8 mouse cellular contexts compared by ENCODE assay signal in genomic region chr4:134804765-134805164, GRCm38 (mm10). TPM values are rescaled to one million over a fixed set of nuclear protein-coding genes. Genes with fewer than 3 reads are reported as not detected.
DNase-seq lines count a peak whose midpoint lies in the region; ATAC-seq and TF ChIP-seq lines count a peak whose summit lies in the region.

No protein-coding gene starts in this region.

- intact Hi-C loops in heart, adult 2 months (cut with DNase I), result loop anchor here (5.0 kb wide), 1 partner anchor 43 kb away; no protein-coding TSS in a partner anchor
- intact Hi-C loops in gastrocnemius, postnatal 36 days (cut with DNase I), result no loop called here

- no peak overlapping the region for H3K9ac ChIP-seq in heart, adult 2 months (ENCODE audit: low read depth, low read length)
- H3K9ac ChIP-seq in heart, embryonic 12.5 days, result no peak overlapping the region

- H3K4me1 ChIP-seq in heart, adult 2 months (ENCODE audit: control insufficient read depth, insufficient read depth, low read length), result peaks cover 8% of the 10 kb centered on the region
- H3K4me1 ChIP-seq in heart, embryonic 12.5 days (replicated peaks), result peaks cover 17% of the 10 kb centered on the region
- peaks cover 11% of the 10 kb centered on the region for H3K4me1 ChIP-seq in lung, adult 2 months (ENCODE audit: control insufficient read depth, insufficient read depth, low read length)
- H3K4me1 ChIP-seq in midbrain, embryonic 10.5 days, result peaks cover 10% of the 10 kb centered on the region; the same call in 1 of the 2 replicates

- no peaks in the 10 kb centered on the region for H3K9me3 ChIP-seq in heart, embryonic 12.5 days (replicated peaks)
- H3K9me3 ChIP-seq in midbrain, embryonic 10.5 days (replicated peaks), result no peaks in the 10 kb centered on the region

- peak overlapping the region; percentile 71 for H3K27ac ChIP-seq in heart, adult 2 months
- no peak overlapping the region for H3K27ac ChIP-seq in heart, embryonic 12.5 days (ENCODE audit: poor library complexity, severe bottlenecking)
- H3K27ac ChIP-seq in midbrain, embryonic 10.5 days (replicated peaks), result no peak overlapping the region

- H3K36me3 ChIP-seq in heart, adult 2 months (ENCODE audit: control insufficient read depth, insufficient read depth, low read length), result peaks cover 9% of the 10 kb centered on the region
- H3K36me3 ChIP-seq in heart, embryonic 12.5 days, result peaks cover 79% of the 10 kb centered on the region
- H3K36me3 ChIP-seq in midbrain, embryonic 10.5 days, result peaks cover 92% of the 10 kb centered on the region

- no peak overlapping the region for H3K4me2 ChIP-seq in heart, embryonic 12.5 days

- peak; percentile 78 for TF ChIP-seq EP300 in heart, adult 2 months (IDR thresholded peaks at IDR 0.05; ENCODE audit: insufficient read depth, low read depth, low read length)

- ATAC-seq in heart, embryonic 12.5 days (ENCODE audit: insufficient number of reproducible peaks, low FRiP score), result no peak

- H3K79me2 ChIP-seq in heart, adult 2 months (replicated peaks; ENCODE audit: control insufficient read depth, insufficient read depth, low read length), result no peaks in the 10 kb centered on the region

- TF ChIP-seq POLR2A in heart, adult 2 months (IDR thresholded peaks at IDR 0.05; ENCODE audit: insufficient read depth, low read depth, low read length), result no peak
- no peak for TF ChIP-seq POLR2A in lung, adult 2 months (IDR thresholded peaks at IDR 0.05; ENCODE audit: borderline replicate concordance, extremely low read depth, low read depth, low read length)

- TF ChIP-seq CTCF in heart, adult 2 months (IDR thresholded peaks at IDR 0.05), result no peak
- TF ChIP-seq CTCF in lung, adult 2 months (IDR thresholded peaks at IDR 0.05; ENCODE audit: insufficient read depth, low read length), result no peak

- no peaks in the 10 kb centered on the region for H3K27me3 ChIP-seq in heart, adult 2 months (ENCODE audit: control insufficient read depth, insufficient read depth, low read length)
- no peaks in the 10 kb centered on the region for H3K27me3 ChIP-seq in heart, embryonic 12.5 days (replicated peaks)
- H3K27me3 ChIP-seq in midbrain, embryonic 10.5 days (ENCODE audit: low read depth, poor library complexity, severe bottlenecking), result no peaks in the 10 kb centered on the region

- 9% methylated on average over 5 of the region's 5 CpGs for WGBS in heart, adult 2 months
- 61% methylated on average over 5 of the region's 5 CpGs for WGBS in heart, embryonic 12.5 days
- 21% methylated on average over 5 of the region's 5 CpGs for WGBS in lung, adult 2 months
- 94% methylated on average over 5 of the region's 5 CpGs for WGBS in midbrain, embryonic 10.5 days

- no peak overlapping the region for H3K4me3 ChIP-seq in heart, adult 2 months
- H3K4me3 ChIP-seq in heart, embryonic 12.5 days, result no peak overlapping the region
- H3K4me3 ChIP-seq in lung, adult 2 months (replicated peaks; ENCODE audit: extremely low read depth, low read depth, low read length), result no peak overlapping the region
- no peak overlapping the region for H3K4me3 ChIP-seq in midbrain, embryonic 10.5 days

- DNase-seq in heart, adult 2 months, result peak; percentile 86 to 88
- peak; percentile 94 for DNase-seq in adrenal gland, postnatal 25 days
- peak; percentile 84 to 89 for DNase-seq in gastrocnemius, postnatal 36 days
- peak; percentile 74 for DNase-seq in lung, adult 2 months
- no peak for DNase-seq in embryo, embryonic 10 days (ENCODE audit: low spot score)
- DNase-seq in frontal cortex, postnatal 36 days (ENCODE audit: low spot score in 2 of 2), result no peak
- DNase-seq in midbrain, embryonic 10.5 days (ENCODE audit: low spot score), result no peak

RNA-seq across cellular contexts. Expression of gene Ldlrap1, which starts 36.9 kb away (rescaled TPM):
- 10 to 100 TPM; 11.5 to 12.6 TPM for total RNA-seq in heart, adult 2 months (2021)
- 12.4 and 14.1 TPM in 2 replicates for polyA plus RNA-seq in heart, adult 2 months (2012; rRNA removed)
- 16.5 and 17.8 TPM in 2 replicates for polyA plus RNA-seq in heart, embryonic 12.5 days (2016; fragmentation: Nextera tagmentation; extraction: Ambion mirVana)
- 42.4 and 43.3 TPM in 2 replicates for total RNA-seq in adrenal gland, postnatal 25 days (2021)
- total RNA-seq in gastrocnemius, postnatal 36 days (2021), result 1 to 10 TPM; 4.0 to 6.1 TPM
- polyA plus RNA-seq in lung, adult 2 months (2012; rRNA removed), result 23.3 and 30.6 TPM in 2 replicates
- 8.6 and 9.3 TPM in 2 replicates for polyA plus RNA-seq in midbrain, embryonic 10.5 days (2016; fragmentation: Nextera tagmentation; extraction: Ambion mirVana)

RNA-seq across cellular contexts. Expression of gene Maco1, which starts 48.4 kb away (rescaled TPM):
- total RNA-seq in heart, adult 2 months (2021), result 10 to 100 TPM; 16.9 to 23.4 TPM
- polyA plus RNA-seq in heart, adult 2 months (2012; rRNA removed), result 5.5 and 9.2 TPM in 2 replicates
- 30.6 and 31.4 TPM in 2 replicates for polyA plus RNA-seq in heart, embryonic 12.5 days (2016; fragmentation: Nextera tagmentation; extraction: Ambion mirVana)
- total RNA-seq in adrenal gland, postnatal 25 days (2021), result 39.2 and 40.0 TPM in 2 replicates
- total RNA-seq in gastrocnemius, postnatal 36 days (2021), result 10 to 100 TPM; 15.0 to 17.0 TPM
- 7.8 and 9.2 TPM in 2 replicates for polyA plus RNA-seq in lung, adult 2 months (2012; rRNA removed)
- 36.8 and 41.3 TPM in 2 replicates for polyA plus RNA-seq in midbrain, embryonic 10.5 days (2016; fragmentation: Nextera tagmentation; extraction: Ambion mirVana)

RNA-seq across cellular contexts. Expression of gene Rhd, which starts 59.6 kb away (rescaled TPM):
- 1 to 10 TPM; 3.2 to 5.7 TPM for total RNA-seq in heart, adult 2 months (2021)
- polyA plus RNA-seq in heart, adult 2 months (2012; rRNA removed), result 5.8 and 6.0 TPM in 2 replicates
- polyA plus RNA-seq in heart, embryonic 12.5 days (2016; fragmentation: Nextera tagmentation; extraction: Ambion mirVana), result 23.6 and 28.1 TPM in 2 replicates
- 0.33 TPM in 1 of 2 replicates, not detected in the other for total RNA-seq in adrenal gland, postnatal 25 days (2021)
- not detected for total RNA-seq in gastrocnemius, postnatal 36 days (2021)
- polyA plus RNA-seq in lung, adult 2 months (2012; rRNA removed), result 0.14 TPM in 1 of 2 replicates, not detected in the other
- 9.6 and 12.9 TPM in 2 replicates for polyA plus RNA-seq in midbrain, embryonic 10.5 days (2016; fragmentation: Nextera tagmentation; extraction: Ambion mirVana)

Comparison
In these comparisons a context has a peak if more than half of its experiments do, and no peak if none do; other contexts are left out.
1. DNase-seq: peak in heart, adult 2 months (2 of 2), adrenal gland, postnatal 25 days (single experiment), gastrocnemius, postnatal 36 days (2 of 2) and lung, adult 2 months (single experiment); none in embryo, embryonic 10 days (single experiment), frontal cortex, postnatal 36 days (0 of 2) and midbrain, embryonic 10.5 days (single experiment).